In the genomic region with DNA sequence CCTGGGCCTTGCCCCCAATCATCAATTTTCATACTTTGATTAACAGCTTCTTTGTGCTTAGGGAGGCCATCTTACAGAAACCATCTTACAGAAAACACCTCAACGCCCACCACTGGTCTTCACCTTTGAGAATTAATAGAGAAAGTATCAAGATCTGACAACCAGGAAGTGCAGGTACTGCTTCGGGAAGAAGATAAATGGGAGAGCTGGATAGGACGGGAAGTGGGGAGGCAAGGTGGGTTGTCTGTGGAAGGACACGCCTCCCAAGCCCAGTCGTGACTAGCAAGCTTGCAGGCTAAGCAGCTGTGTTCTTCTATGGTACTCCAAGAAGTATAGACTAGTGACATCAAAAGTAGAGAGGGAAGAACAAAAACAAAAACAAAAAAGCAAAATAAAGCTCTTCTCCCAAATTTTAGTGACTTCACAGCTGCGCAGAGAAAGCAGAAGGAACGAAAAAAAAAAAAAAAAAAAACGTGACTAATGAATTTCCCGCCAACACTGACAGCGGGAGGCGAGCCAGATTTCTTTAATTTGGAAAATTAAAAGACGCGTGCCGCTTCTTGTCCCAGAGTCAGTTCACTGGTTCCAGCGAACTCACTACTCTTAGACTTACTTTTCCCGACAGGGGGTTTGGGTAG, we compare ENCODE assay signal across 8 mouse cellular contexts. TPM values are rescaled to one million over a fixed set of nuclear protein-coding genes. Genes with fewer than 3 reads are reported as not detected.
DNase-seq lines count a peak whose midpoint lies in the region; ATAC-seq and TF ChIP-seq lines count a peak whose summit lies in the region.

No protein-coding gene starts in this region.

- no peak overlapping the region for H3K27ac ChIP-seq in embryonic fibroblast, embryonic 13.5 days (ENCODE audit: insufficient read depth, low read length)
- no peak overlapping the region for H3K27ac ChIP-seq in limb, embryonic 15.5 days

- WGBS in limb, embryonic 15.5 days: 4% methylated on average over 16 of the region's 16 CpGs

- peaks cover 2% of the 10 kb centered on the region; the same call in 1 of the 2 replicates for H3K4me1 ChIP-seq in embryonic fibroblast, embryonic 13.5 days (ENCODE audit: control insufficient read depth, insufficient read depth, low read length)
- H3K4me1 ChIP-seq in limb, embryonic 15.5 days: peaks cover 23% of the 10 kb centered on the region

- ATAC-seq in limb, embryonic 15.5 days (ENCODE audit: insufficient number of reproducible peaks, low FRiP score, low TSS enrichment, low read depth): no peak

- TF ChIP-seq CTCF in embryonic fibroblast, embryonic 13.5 days (IDR thresholded peaks at IDR 0.05; ENCODE audit: borderline replicate concordance, insufficient read depth, low read length): no peak

- DNase-seq in embryo, embryonic 10 days (ENCODE audit: low spot score): peak; percentile 33
- no peak for DNase-seq in embryo, embryonic 11 days
- DNase-seq in A20 (ENCODE audit: low read depth, low spot score): peak; percentile 32
- DNase-seq in thymus, postnatal 0 days (ENCODE audit: low spot score): no peak
- no peak for DNase-seq in right cerebral cortex, postnatal 4 days
- DNase-seq in B cell, adult 2 months: no peak

- H3K36me3 ChIP-seq in limb, embryonic 15.5 days: no peaks in the 10 kb centered on the region

- H3K27me3 ChIP-seq in limb, embryonic 15.5 days: peaks cover 5% of the 10 kb centered on the region; the same call in 1 of the 2 replicates

- peak overlapping the region; percentile 94 for H3K4me2 ChIP-seq in limb, embryonic 15.5 days

- H3K9me3 ChIP-seq in limb, embryonic 15.5 days: no peaks in the 10 kb centered on the region

- H3K9ac ChIP-seq in limb, embryonic 15.5 days: peak overlapping the region; percentile 63

- peak overlapping the region; percentile 62 for H3K4me3 ChIP-seq in embryonic fibroblast, embryonic 13.5 days (ENCODE audit: insufficient read depth, low read length)
- peak overlapping the region; percentile 71 for H3K4me3 ChIP-seq in limb, embryonic 15.5 days

- TF ChIP-seq POLR2A in embryonic fibroblast, embryonic 13.5 days (IDR thresholded peaks at IDR 0.05; ENCODE audit: low read depth, low read length): no peak

RNA-seq across cellular contexts. Expression of a gene that starts 0.6 kb away (rescaled TPM):
- polyA plus RNA-seq in embryonic fibroblast, embryonic 13.5 days (2011; ENCODE audit: insufficient read length, low read depth, missing spikeins): 3.1 and 5.5 TPM in 2 replicates
- polyA plus RNA-seq in limb, embryonic 15.5 days (2015; fragmentation: Nextera tagmentation; extraction: Ambion mirVana): 4.7 and 5.4 TPM in 2 replicates
- 1.4 and 1.6 TPM in 2 replicates for polyA plus RNA-seq in thymus, postnatal 0 days (2015; fragmentation: Nextera tagmentation; extraction: Ambion mirVana)

RNA-seq across cellular contexts. Expression of a gene that starts 15.4 kb away (rescaled TPM):
- polyA plus RNA-seq in embryonic fibroblast, embryonic 13.5 days (2011; ENCODE audit: insufficient read length, low read depth, missing spikeins): 2.7 and 3.5 TPM in 2 replicates
- 2.4 and 3.1 TPM in 2 replicates for polyA plus RNA-seq in limb, embryonic 15.5 days (2015; fragmentation: Nextera tagmentation; extraction: Ambion mirVana)
- 7.5 and 9.1 TPM in 2 replicates for polyA plus RNA-seq in thymus, postnatal 0 days (2015; fragmentation: Nextera tagmentation; extraction: Ambion mirVana)

RNA-seq across cellular contexts. Expression of a gene that starts 25.2 kb away (rescaled TPM):
- polyA plus RNA-seq in embryonic fibroblast, embryonic 13.5 days (2011; ENCODE audit: insufficient read length, low read depth, missing spikeins): 4.1 and 6.2 TPM in 2 replicates
- polyA plus RNA-seq in limb, embryonic 15.5 days (2015; fragmentation: Nextera tagmentation; extraction: Ambion mirVana): 18.0 and 18.7 TPM in 2 replicates
- 14.2 and 15.7 TPM in 2 replicates for polyA plus RNA-seq in thymus, postnatal 0 days (2015; fragmentation: Nextera tagmentation; extraction: Ambion mirVana)

RNA-seq across cellular contexts. Expression of a gene that starts 30.9 kb away (rescaled TPM):
- not detected in 2 replicates for polyA plus RNA-seq in embryonic fibroblast, embryonic 13.5 days (2011; ENCODE audit: insufficient read length, low read depth, missing spikeins)
- 0.09 TPM in 2 replicates for polyA plus RNA-seq in limb, embryonic 15.5 days (2015; fragmentation: Nextera tagmentation; extraction: Ambion mirVana)
- polyA plus RNA-seq in thymus, postnatal 0 days (2015; fragmentation: Nextera tagmentation; extraction: Ambion mirVana): 0.05 TPM in 1 of 2 replicates, not detected in the other

RNA-seq across cellular contexts. Expression of a gene that starts 39.6 kb away (rescaled TPM):
- 138 and 152 TPM in 2 replicates for polyA plus RNA-seq in embryonic fibroblast, embryonic 13.5 days (2011; ENCODE audit: insufficient read length, low read depth, missing spikeins)
- polyA plus RNA-seq in limb, embryonic 15.5 days (2015; fragmentation: Nextera tagmentation; extraction: Ambion mirVana): 179 and 183 TPM in 2 replicates
- 164 and 168 TPM in 2 replicates for polyA plus RNA-seq in thymus, postnatal 0 days (2015; fragmentation: Nextera tagmentation; extraction: Ambion mirVana)

Comparison
In these comparisons a context has a peak if more than half of its experiments do, and no peak if none do; other contexts are left out.
1. DNase-seq: peak in embryo, embryonic 10 days (single experiment) and A20 (single experiment); none in embryo, embryonic 11 days (single experiment), thymus, postnatal 0 days (single experiment), right cerebral cortex, postnatal 4 days (single experiment) and B cell, adult 2 months (0 of 2).